Mouse (Mus musculus) lung, embryonic 14.5 days (tissue): ENCODE results near the gene Cdc42ep4. TPM values are rescaled to one million over a fixed set of nuclear protein-coding genes. Genes with fewer than 3 reads are reported as not detected.

Source experiments
- ATAC-seq: fragments of 200-750 bp; cut with Nextera tagmentation; 2 replicates; pipeline ENCODE4 v1.8.0; 2017; ENCODE audit warnings: mild to moderate bottlenecking, moderate TSS enrichment, moderate library complexity; ENCODE audit not compliant: insufficient read depth
- DNase-seq: peaks from one replicate; pipeline ENCODE4 v3.0.0-alpha.2; 2015
- H3K27ac ChIP-seq: fragments of 300-500 bp; sonication (generic); 2 replicates; pipeline ENCODE4 v1.5.1; 2014; ENCODE audit warnings: low read depth, mild to moderate bottlenecking, moderate library complexity
- H3K27me3 ChIP-seq: fragments of 300-500 bp; sonication (generic); 2 replicates; pipeline ENCODE4 v1.6.1; 2014; ENCODE audit warnings: low read length, control low read depth; ENCODE audit not compliant: insufficient read depth
- H3K36me3 ChIP-seq: fragments of 300-500 bp; sonication (generic); 2 replicates; pipeline ENCODE4 v1.6.1; 2014; ENCODE audit warnings: control low read depth; ENCODE audit not compliant: insufficient read depth
- H3K4me1 ChIP-seq: fragments of 300-500 bp; sonication (generic); 2 replicates; pipeline ENCODE4 v1.6.1; 2014; ENCODE audit warnings: antibody characterized with exemption, control low read depth; ENCODE audit not compliant: insufficient read depth
- H3K4me2 ChIP-seq: fragments of 300-500 bp; sonication (generic); 2 replicates; pipeline ENCODE4 v1.6.1; 2014; ENCODE audit warnings: mild to moderate bottlenecking
- H3K4me3 ChIP-seq: fragments of 300-500 bp; sonication (generic); 2 replicates; pipeline ENCODE4 v1.5.1; 2014; ENCODE audit warnings: low read depth, low read length
- H3K9ac ChIP-seq: fragments of 300-500 bp; sonication (generic); 2 replicates; pipeline ENCODE4 v1.6.1; 2014
- H3K9me3 ChIP-seq: fragments of 300-500 bp; sonication (generic); 2 replicates; pipeline ENCODE4 v1.6.1; 2016; ENCODE audit warnings: low read depth, low read length, control low read depth
- CTCF ChIP-seq: IDR thresholded peaks from 2 replicates; pipeline ENCODE4 v1.5.1; 2016; ENCODE audit warnings: antibody characterized with exemption, low read depth
- WGBS: fragments of 180-500 bp; shearing (Covaris S2); extraction: QIAGEN DNeasy Blood & Tissue Kit; methylation state at CpG from one replicate; pipeline ENCODE4 v1.1.7; 2014; 5-methylcytosine and 5-hydroxymethylcytosine counted together
- polyA plus RNA-seq: library from polyadenylated mRNA; unstranded; fragments of >200 nt; fragmentation: Nextera tagmentation; extraction: Ambion mirVana; gene quantifications from 2 replicates; pipeline ENCODE4 v1.2.1, GENCODE M21; 2014

The Cdc42ep4 gene
- polyA plus RNA-seq, 1 experiment from 2014 or later = 86.6 TPM

DNA sequence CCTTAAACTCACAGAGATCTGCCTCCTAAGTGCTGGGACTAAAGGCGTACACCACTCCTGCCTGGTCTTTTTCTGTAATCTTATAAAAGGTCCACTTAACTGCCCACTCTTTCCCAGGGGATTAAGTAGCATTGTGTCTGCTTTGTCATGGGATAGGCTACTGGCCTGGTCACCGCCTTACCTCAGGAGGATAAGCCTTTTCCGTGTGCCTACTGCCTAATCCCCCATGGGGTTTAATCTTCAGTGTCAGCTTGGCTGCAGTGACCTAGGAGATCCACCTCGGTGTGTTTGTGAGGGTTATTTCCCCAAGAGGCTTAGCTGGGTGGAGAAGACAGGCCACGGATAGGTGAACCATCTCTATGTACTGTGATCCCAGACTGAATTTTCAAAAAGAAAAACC, 54.1 kb downstream of the Cdc42ep4 start:
- Histone ChIP-seq H3K9ac (no peak overlapping the region), H3K9me3 (no peaks in the 10 kb centered on the region), H3K36me3 (peaks cover 36% of the 10 kb centered on the region), H3K4me3 (no peak overlapping the region), H3K4me2 (no peak overlapping the region), H3K27me3 (no peaks in the 10 kb centered on the region), H3K4me1 (no peaks in the 10 kb centered on the region), H3K27ac (no peak overlapping the region)
- no peak for ATAC-seq
- 73% methylated on average over 5 of the region's 5 CpGs for WGBS
- no peak for TF ChIP-seq CTCF
- DNase-seq = no peak

- WGBS = 77% methylated on average over 3 of the region's 3 CpGs
- ATAC-seq (no peak), DNase-seq (no peak)
- H3K27me3 ChIP-seq = no peaks in the 10 kb centered on the region
- no peaks in the 10 kb centered on the region; the same call in 1 of the 2 replicates for H3K4me1 ChIP-seq
- no peak overlapping the region for H3K27ac ChIP-seq
- H3K4me3 ChIP-seq = no peak overlapping the region
- no peak overlapping the region for H3K4me2 ChIP-seq
- TF ChIP-seq CTCF = no peak
- H3K9me3 ChIP-seq = no peaks in the 10 kb centered on the region
- peaks cover 83% of the 10 kb centered on the region for H3K36me3 ChIP-seq
- H3K9ac ChIP-seq = no peak overlapping the region
Observed at GRCm38 (mm10) chr11:113691851-113692250, 59.8 kb downstream of the Cdc42ep4 start.

DNA sequence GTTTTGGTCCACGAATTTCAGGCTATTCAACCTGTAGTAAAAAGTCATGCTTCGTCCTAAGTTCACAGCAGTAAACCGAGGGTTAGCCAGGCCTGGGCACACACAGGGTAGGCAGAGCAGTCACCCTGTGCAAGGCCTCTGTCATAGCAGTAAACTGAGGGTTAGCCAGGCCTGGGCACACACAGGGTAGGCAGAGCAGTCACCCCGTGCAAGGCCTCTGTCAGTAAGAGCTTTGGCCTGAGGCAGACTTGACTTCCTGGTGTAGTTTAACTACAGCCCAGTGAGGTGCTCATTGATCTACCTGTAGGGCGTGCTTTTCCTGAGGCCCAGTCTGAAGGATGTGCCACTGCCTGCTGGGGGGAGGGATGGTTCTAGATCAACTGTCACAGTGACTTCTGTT, 60.4 kb downstream of the Cdc42ep4 start:
- Histone ChIP-seq H3K4me3 (no peak overlapping the region), H3K27ac (no peak overlapping the region), H3K27me3 (no peaks in the 10 kb centered on the region), H3K36me3 (peaks cover 85% of the 10 kb centered on the region), H3K9ac (no peak overlapping the region), H3K4me1 (no peaks in the 10 kb centered on the region; the same call in 1 of the 2 replicates), H3K9me3 (no peaks in the 10 kb centered on the region), H3K4me2 (no peak overlapping the region)
- ATAC-seq = no peak
- DNase-seq = no peak
- TF ChIP-seq CTCF = no peak
- WGBS = 87% methylated on average over 5 of the region's 5 CpGs

- Histone ChIP-seq H3K27me3 (no peaks in the 10 kb centered on the region), H3K4me2 (no peak overlapping the region), H3K4me3 (no peak overlapping the region), H3K36me3 (peaks cover 82% of the 10 kb centered on the region), H3K9me3 (no peaks in the 10 kb centered on the region), H3K27ac (no peak overlapping the region), H3K9ac (no peak overlapping the region), H3K4me1 (no peaks in the 10 kb centered on the region; the same call in 1 of the 2 replicates)
- ATAC-seq (no peak), DNase-seq (no peak)
- 77% methylated on average over 12 of the region's 12 CpGs for WGBS
- TF ChIP-seq CTCF = no peak
Observed at GRCm38 (mm10) chr11:113690506-113690905, 61.2 kb downstream of the Cdc42ep4 start.

DNA sequence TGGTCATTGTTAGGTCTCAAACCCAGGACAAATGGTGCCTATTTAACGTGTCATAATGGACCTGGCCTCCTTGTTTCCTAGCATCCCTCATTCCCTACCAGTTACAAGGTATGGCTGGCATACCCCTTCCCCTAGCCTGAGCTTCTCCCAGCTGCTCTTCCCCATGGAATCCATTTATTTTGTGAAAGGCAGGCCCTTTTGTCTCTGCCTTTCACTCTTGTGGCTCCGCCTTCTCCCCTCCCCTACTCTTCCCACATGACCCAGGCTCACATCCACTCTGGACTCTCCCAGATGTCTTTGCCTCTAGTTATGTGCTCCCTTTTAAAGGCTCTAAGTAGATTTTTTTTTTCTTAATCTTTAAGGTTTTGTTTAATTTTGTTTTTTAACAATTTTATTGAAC, 64.7 kb downstream of the Cdc42ep4 start:
- 73% methylated on average over 2 of the region's 2 CpGs for WGBS
- Histone ChIP-seq H3K36me3 (peaks cover 48% of the 10 kb centered on the region), H3K4me1 (peaks cover 12% of the 10 kb centered on the region), H3K27ac (no peak overlapping the region), H3K9ac (no peak overlapping the region), H3K27me3 (no peaks in the 10 kb centered on the region), H3K4me2 (no peak overlapping the region), H3K9me3 (no peaks in the 10 kb centered on the region), H3K4me3 (no peak overlapping the region)
- peak; percentile 20 for DNase-seq
- no peak for TF ChIP-seq CTCF
- no peak for ATAC-seq

DNA sequence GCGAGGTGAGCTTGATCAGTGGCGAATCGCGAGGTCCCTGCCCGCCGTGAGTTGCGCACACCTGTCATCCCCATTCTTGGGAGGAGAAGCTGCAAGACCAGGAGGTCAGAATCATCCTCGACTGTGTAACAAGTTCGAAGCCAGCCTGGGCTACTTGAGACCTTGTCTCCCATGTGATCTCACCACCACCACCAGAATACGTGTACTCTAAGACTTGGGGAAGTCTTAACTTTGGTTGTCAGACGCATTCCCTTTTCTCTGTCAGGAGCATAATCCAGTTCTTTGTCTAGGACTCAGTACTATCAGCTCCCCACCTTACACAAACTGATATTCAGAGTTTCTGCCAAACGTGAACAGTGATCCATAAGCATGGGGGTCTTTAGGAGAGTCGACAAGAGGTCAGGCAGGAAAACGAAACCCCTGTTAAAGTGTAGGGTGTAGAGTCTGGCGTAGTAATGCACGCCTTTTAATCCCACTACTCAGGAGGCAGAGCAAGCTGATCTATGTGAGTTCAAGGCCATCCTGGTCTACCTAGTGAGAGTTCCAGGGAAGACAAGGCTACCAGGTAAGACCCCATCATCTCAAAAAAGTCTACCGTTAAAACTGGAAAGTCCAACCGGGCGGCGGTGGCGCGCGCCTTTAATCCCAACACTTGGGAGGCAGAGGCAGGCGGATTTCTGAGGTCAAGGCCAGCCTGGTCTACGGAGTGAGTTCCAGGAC, 66.8 kb downstream of the Cdc42ep4 start:
- Histone ChIP-seq H3K27ac (0 out of 2 replicates have a peak overlapping the region, but pooled peaks have one; percentile 97), H3K4me1 (peaks cover 16% of the 10 kb centered on the region), H3K9ac (peak overlapping the region; percentile 87), H3K36me3 (peaks cover 33% of the 10 kb centered on the region), H3K4me2 (peak overlapping the region; percentile 70), H3K4me3 (peak overlapping the region; percentile 93), H3K9me3 (no peaks in the 10 kb centered on the region), H3K27me3 (no peaks in the 10 kb centered on the region)
- TF ChIP-seq CTCF = no peak
- ATAC-seq = no peak
- 39% methylated on average over 25 of the region's 25 CpGs for WGBS
- no peak for DNase-seq

- H3K4me1 ChIP-seq = peaks cover 16% of the 10 kb centered on the region
- no peak for TF ChIP-seq CTCF
- H3K9ac ChIP-seq = peak within 1 kb of the TSS; percentile 87
- ATAC-seq (peak; percentile 96), DNase-seq (peak; percentile 98)
- peak within 1 kb of the TSS; percentile 97 for H3K27ac ChIP-seq
- peak within 1 kb of the TSS; percentile 93 for H3K4me3 ChIP-seq
- peaks cover 25% of the 10 kb centered on the region for H3K36me3 ChIP-seq
- H3K9me3 ChIP-seq = no peaks in the 10 kb centered on the region
- H3K4me2 ChIP-seq = peak within 1 kb of the TSS; percentile 70
- under 1% methylated on average over 73 of the region's 73 CpGs for WGBS
- no peaks in the 10 kb centered on the region for H3K27me3 ChIP-seq
Observed at GRCm38 (mm10) chr11:113683957-113684706, 67.5 kb downstream of the Cdc42ep4 start, which contains the start of the genes Fam104a and D11Wsu47e. Fam104a (minus strand) TSS chr11:113684155. D11Wsu47e (plus strand) TSS chr11:113684412.
